Mouse (Mus musculus) erythroblast, adult 5-6 weeks (primary cell): ENCODE data around the gene Itga9. TPM values are rescaled to one million over a fixed set of nuclear protein-coding genes. Genes with fewer than 3 reads are reported as not detected.

Experiments used
- ATAC-seq: replicated peaks from 2 replicates; pipeline ENCODE4 v1.8.0; 2016; ENCODE audit warnings: moderate number of reproducible peaks, mild to moderate bottlenecking, moderate TSS enrichment, inconsistent platforms; ENCODE audit not compliant: poor library complexity, low FRiP score, severe bottlenecking
- total RNA-seq, 2 experiments: library from RNA; stranded (forward) in 1 of 2; stranded (reverse) in 1 of 2; fragments of 150-400 nt in 1 of 2; fragments of 200-764, 138-1000 nt in 1 of 2; gene quantifications; 2 replicates each; pipeline versions ENCODE4 v1.2.3 to v1.2.4; 2015 to 2017; ENCODE audit warnings: low replicate concordance in 2 of 2

Itga9 gene
- total RNA-seq, 2 experiments from 2014 or later, result 0.17 to 2.3 TPM

DNA sequence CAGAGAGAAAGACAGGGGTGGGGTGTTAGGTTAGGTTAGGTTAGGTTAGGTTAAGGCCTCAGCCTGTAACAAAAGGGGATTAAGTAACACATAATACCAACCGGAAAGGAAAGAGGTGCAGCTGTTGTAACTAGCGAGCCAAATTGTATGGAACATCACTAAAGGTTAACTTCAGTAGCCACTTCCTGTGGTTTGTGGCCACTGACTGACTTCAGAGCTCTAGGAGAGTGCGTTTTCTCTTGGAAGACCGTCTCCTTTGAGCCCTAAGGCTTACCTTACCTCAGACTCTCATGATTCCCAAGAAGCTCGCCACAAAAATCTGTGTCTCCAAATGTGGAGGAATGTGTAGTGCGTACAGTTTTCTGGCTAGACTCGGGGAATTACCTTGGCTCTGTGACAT, 144.3 kb downstream of the Itga9 start:
- ATAC-seq, result no peak

- no peak for ATAC-seq
Measured at GRCm38 (mm10) chr9:118752376-118752775, 145.9 kb downstream of the Itga9 start.

DNA sequence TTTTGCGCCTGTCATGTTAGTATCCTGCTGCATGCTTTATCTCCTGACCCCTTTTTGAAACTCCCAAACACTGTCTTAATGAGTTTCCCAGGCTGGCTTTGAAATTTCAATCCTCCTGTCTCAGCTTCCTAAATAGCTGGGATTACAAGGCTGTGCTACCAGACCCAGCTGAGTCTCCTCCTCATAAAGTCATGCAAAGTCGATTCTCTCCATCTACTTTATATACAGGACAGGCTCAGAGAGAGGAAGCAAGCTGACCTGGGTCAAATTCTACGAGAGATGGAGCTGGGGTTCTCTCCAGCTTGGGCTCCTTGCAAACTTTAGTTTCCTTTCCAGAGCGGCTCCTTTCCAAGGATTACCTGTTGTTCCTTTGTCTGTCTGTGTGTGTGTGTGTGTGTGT, 153.0 kb downstream of the Itga9 start:
- ATAC-seq, result no peak

DNA sequence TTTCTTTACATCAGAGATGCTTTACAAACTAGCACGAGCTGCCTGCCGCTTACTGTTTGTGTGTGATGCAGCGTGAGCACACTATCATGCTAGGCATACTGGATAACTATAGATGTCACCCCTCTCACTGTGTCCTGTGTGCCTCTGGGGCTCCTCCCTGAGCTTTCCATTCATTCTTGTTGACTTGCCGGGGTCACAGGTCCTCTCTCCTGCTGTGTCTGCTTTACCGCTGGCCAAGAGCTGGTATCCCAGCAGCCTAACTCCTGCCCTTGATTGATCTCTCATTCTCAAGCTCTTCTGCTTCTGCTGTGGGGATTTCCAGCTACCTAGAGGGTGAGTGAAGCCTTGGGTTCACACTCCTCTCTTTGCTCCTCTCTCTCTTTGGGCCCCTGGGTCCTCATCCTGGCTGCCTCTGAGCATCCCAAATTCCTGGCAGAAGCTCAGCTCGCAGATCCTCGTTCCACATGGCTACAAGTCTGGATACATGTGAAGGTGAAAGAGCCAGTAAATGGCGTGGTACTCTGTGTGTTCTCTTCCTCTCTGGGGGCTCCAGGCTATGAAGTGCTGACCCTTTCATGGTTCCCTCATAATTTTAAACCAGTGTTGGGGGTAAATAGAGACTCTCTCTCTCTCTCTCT, 155.6 kb downstream of the Itga9 start:
- ATAC-seq, result no peak

DNA sequence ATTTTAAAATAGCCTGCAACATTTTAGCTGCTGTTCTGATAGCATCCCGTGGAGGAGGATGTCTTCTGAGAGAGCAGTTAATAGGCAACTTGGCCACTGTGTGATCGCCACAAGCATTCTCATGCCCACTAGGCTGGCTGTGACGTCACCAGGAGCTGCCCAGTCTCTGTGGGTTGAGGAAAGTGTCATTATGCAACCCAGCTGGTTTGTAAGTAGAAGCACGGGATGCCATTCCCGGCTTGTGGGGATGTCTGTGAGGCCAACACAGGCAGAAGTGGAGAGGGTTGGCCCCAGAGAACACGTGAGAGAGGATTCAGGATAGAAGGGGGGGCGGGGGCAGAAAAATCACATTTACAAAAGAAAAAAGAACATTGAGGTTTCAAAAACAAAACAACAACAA, 156.3 kb downstream of the Itga9 start:
- no peak for ATAC-seq

DNA sequence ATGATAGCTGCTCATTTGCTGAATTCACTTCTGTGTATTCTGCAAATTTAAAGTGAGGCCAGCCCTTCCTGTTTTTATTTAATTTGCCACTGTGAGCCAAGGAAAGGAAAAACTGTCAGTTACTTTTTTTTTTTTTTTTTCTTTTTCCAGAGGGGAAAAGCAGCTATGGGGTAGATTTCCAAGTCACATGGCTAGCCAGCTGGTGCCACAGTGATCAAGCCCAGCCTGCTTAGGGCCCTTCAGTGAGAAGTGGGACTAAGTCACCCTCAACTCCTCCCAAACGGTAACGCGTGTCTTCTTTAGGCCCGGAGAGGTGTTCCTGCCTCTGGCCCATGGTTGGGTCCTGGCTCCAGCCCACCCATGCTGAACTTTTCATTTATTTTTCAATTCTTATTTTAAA, 156.7 kb downstream of the Itga9 start:
- no peak for ATAC-seq

GRCm38 (mm10) chr9:118763646-118764045, 157.2 kb downstream of the Itga9 start:
- no peak for ATAC-seq

- no peak for ATAC-seq
Measured at GRCm38 (mm10) chr9:118765059-118765458, 158.6 kb downstream of the Itga9 start.

DNA sequence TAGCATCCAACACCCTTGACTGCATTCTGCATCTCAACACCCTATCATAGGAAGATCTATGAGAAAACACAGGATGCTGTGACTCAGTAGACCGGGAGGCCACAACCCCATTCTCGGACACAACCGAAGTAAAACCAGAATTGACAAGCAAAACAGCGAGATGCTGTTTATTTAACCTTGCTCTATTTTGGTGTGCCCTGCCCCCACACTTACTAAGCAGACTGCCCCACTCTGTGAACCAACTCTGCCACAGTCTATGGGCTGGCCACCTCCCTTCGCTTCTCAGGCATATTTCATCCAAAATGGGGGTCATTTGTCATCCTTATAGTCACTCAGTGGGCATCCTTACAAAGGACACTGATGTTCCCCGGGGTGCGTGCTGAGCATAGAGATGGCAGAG, 160.5 kb downstream of the Itga9 start:
- no peak for ATAC-seq

DNA sequence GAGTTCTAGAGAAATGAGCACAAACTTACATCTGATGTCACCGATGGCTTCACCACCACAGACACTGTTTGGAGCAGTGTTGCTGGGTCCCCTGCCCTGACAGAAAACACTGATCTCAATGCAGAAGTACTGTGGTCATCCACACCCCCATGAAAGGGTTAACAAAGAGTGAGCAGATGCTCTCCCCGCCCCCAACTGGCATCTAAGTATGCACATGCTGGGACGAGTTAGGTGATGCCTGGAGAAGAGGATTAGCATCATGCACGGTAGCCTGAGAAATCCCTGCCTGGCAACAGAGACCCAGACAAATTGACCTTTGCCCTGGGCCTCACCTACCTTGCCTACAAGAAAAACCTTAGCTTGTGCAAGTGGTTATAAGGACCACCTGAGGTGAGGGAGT, 162.1 kb downstream of the Itga9 start:
- ATAC-seq, result no peak

- ATAC-seq, result no peak
Measured at GRCm38 (mm10) chr9:118770366-118770765, 163.9 kb downstream of the Itga9 start.

GRCm38 (mm10) chr9:118774676-118775075, 168.2 kb downstream of the Itga9 start:
- no peak for ATAC-seq

GRCm38 (mm10) chr9:118776880-118777438, 170.5 kb downstream of the Itga9 start:
- no peak for ATAC-seq

DNA sequence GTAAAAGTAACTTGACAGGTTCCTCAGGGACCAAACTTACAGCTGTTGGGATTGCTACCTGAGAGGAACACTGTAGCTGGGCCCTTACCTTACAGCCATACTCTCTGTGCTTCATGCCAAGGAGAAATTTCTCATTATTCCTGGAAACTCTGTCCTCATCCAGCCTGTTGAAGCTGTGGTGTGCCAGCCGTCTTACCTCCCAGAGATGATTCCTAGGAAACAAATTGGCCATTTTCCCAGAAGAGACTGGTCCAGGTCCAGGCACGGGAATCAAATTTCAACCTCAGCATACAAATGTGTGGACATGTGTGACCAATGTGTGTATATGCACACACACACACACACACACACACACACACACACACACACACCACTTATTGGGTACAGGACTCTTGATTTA, 172.1 kb downstream of the Itga9 start:
- no peak for ATAC-seq

- no peak for ATAC-seq
Measured at GRCm38 (mm10) chr9:118784621-118785020, 178.1 kb downstream of the Itga9 start.

GRCm38 (mm10) chr9:118785816-118786215, 179.3 kb downstream of the Itga9 start:
- no peak for ATAC-seq

DNA sequence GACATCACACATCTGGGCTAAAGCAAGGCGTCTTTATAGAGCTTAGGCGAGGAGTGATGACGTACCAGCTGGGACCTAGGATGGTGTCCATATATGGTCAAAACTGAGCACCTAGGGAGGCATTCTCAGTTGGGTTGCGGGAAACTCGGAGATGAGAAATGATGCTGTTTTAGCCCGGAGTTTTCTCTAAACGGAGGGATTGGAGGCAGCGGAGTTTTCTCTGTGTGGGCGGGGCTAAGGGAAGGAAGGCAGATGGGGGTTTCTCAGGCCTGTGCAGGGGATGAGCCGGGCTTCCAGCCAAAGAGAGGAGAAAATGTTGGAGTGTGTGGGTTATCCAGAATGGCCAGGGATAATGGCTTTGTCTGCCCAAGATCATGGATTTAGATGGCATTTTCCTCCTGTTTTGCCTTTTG, 182.4 kb downstream of the Itga9 start:
- ATAC-seq, result no peak

- no peak for ATAC-seq
Measured at GRCm38 (mm10) chr9:118791231-118791630, 184.7 kb downstream of the Itga9 start.

DNA sequence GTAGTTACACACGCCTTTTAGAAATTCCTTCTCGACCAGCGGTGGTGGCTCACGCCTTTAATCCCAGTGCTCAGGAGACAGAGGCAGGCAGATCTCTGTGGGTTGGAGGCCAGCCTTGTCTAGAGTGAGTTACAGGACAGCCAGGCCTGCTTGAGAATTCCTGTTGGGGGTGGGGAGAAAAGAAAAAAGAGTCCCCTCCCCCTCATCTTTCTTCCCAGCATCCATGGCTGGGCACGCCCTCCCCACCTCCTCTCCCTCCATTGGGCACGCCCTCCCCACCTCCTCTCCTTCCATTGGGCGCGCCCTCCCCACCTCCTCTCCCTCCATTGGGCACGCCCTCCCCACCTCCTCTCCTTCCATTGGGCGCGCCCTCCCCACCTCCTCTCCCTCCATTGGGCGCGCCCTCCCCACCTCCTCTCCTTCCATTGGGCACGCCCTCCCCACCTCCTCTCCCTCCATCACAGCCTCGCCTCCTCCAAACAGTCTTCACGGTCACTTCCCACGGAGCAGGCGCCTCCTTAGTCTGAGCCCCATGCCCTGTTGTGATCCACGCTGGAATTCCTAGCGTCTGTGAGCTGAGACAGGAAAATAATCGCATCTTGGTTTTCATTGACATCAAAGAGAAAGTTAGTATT, 186.8 kb downstream of the Itga9 start:
- ATAC-seq, result no peak

DNA sequence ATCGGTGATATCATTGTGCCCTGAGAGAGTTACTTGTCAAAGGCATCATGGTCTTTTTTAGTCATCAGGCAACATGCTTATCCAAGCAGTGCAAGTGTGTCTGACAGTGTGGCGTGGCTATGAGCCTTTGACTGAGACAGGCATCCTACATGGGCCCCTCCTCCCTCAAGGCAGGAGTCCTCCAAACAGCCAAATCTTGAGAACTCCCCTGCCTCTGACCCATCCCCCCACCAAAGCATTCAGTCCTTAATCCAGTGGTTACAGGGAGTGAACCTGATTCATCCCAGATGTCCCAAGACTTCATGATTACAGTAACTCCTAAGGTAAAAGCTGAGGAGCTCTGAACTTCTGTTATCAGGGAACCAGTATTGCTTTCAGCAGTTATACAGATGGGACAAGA, 188.2 kb downstream of the Itga9 start:
- ATAC-seq, result no peak

- no peak for ATAC-seq
Measured at GRCm38 (mm10) chr9:118795304-118795703, 188.8 kb downstream of the Itga9 start.

- ATAC-seq, result no peak
Measured at GRCm38 (mm10) chr9:118799105-118799504, 192.6 kb downstream of the Itga9 start.
